ENCODE assay signal across 8 mouse cellular contexts in the genomic region with DNA sequence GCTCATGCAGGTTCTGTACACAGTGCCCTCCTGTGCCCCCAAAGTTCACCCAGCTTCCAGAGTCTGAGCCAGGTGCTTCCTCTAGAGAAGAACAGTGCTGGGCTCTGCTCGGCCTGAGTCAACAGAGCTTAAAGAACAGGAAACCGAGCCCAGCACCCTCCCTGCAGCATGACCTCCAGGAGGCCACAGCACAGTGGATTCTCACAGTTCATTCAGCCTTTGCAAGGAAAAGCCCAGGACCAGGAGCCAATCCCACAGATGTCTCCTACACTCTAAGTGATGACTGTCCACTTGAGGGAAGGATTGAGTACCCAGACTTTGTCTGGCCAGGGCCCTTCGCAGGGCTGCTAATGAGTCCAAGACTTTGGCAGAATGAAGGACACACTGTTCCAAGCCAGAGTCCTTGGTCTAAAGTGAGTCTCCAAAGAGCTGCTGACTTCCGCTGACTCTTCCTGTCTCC.
DNase-seq lines count a peak whose midpoint lies in the region; ATAC-seq lines count a peak whose summit lies in the region.

No protein-coding gene starts in this region.

- 27% methylated on average over 4 of the region's 4 CpGs for WGBS in heart, embryonic 10.5 days
- 27% methylated on average over 4 of the region's 4 CpGs for WGBS in lung, embryonic 16.5 days

- H3K27ac ChIP-seq in heart, embryonic 10.5 days: peak overlapping the region; percentile 78
- H3K27ac ChIP-seq in lung, embryonic 16.5 days (ENCODE audit: low read length): peak overlapping the region; percentile 85

- no peak overlapping the region for H3K9ac ChIP-seq in lung, embryonic 16.5 days (ENCODE audit: low read length)

- no peaks in the 10 kb centered on the region for H3K9me3 ChIP-seq in heart, embryonic 10.5 days
- no peaks in the 10 kb centered on the region for H3K9me3 ChIP-seq in lung, embryonic 16.5 days (ENCODE audit: control insufficient read depth, low read length)

- H3K27me3 ChIP-seq in heart, embryonic 10.5 days (ENCODE audit: insufficient read depth, poor library complexity, severe bottlenecking): no peaks in the 10 kb centered on the region
- H3K27me3 ChIP-seq in lung, embryonic 16.5 days (ENCODE audit: control insufficient read depth, insufficient read depth, low read depth, low read length): no peaks in the 10 kb centered on the region

- no peak overlapping the region for H3K4me2 ChIP-seq in lung, embryonic 16.5 days (ENCODE audit: low read depth, low read length)

- ATAC-seq in lung, embryonic 16.5 days (ENCODE audit: low read depth): peak; percentile 77

- no peak overlapping the region for H3K4me3 ChIP-seq in heart, embryonic 10.5 days
- H3K4me3 ChIP-seq in lung, embryonic 16.5 days (ENCODE audit: low read length): no peak overlapping the region

- peaks cover 51% of the 10 kb centered on the region for H3K4me1 ChIP-seq in heart, embryonic 10.5 days
- H3K4me1 ChIP-seq in lung, embryonic 16.5 days (replicated peaks; ENCODE audit: control insufficient read depth, insufficient read depth, low read length): peaks cover 35% of the 10 kb centered on the region

- DNase-seq in gastrocnemius, adult 18-20 months (ENCODE audit: low spot score): peak; percentile 69
- no peak for DNase-seq in gastrocnemius, postnatal 4 days (ENCODE audit: low spot score in 2 of 2)
- peak; percentile 51 for DNase-seq in adrenal gland, postnatal 10 days
- no peak for DNase-seq in heart, embryonic 10.5 days (ENCODE audit: low spot score)
- DNase-seq in kidney, adult 8-10 months: peak; percentile 46 to 61
- peak; percentile 71 to 79 for DNase-seq in thymus, postnatal 10 days (ENCODE audit: low spot score in 2 of 2)
- DNase-seq in cerebellum, adult 18-20 months: no peak

- no peaks in the 10 kb centered on the region for H3K36me3 ChIP-seq in heart, embryonic 10.5 days
- H3K36me3 ChIP-seq in lung, embryonic 16.5 days (ENCODE audit: control insufficient read depth, insufficient read depth, low read length): no peaks in the 10 kb centered on the region

Comparison
In these comparisons a context has a peak if more than half of its experiments do, and no peak if none do; other contexts are left out.
1. DNase-seq: peak in gastrocnemius, adult 18-20 months (single experiment), adrenal gland, postnatal 10 days (single experiment), kidney, adult 8-10 months (2 of 2) and thymus, postnatal 10 days (2 of 2); none in gastrocnemius, postnatal 4 days (0 of 2), heart, embryonic 10.5 days (single experiment) and cerebellum, adult 18-20 months (0 of 2).